Mouse (Mus musculus) lung, postnatal 0 days (tissue): Measurements from ENCODE around the gene Ube3c.

Experiments used
- CTCF ChIP-seq: IDR thresholded peaks from 2 replicates; pipeline ENCODE4 v1.5.1; 2016; ENCODE audit warnings: antibody characterized with exemption, mild to moderate bottlenecking
- EP300 ChIP-seq: IDR thresholded peaks from 2 replicates; pipeline ENCODE4 v1.6.1; 2016; ENCODE audit warnings: antibody characterized with exemption, mild to moderate bottlenecking, control low read depth

DNA sequence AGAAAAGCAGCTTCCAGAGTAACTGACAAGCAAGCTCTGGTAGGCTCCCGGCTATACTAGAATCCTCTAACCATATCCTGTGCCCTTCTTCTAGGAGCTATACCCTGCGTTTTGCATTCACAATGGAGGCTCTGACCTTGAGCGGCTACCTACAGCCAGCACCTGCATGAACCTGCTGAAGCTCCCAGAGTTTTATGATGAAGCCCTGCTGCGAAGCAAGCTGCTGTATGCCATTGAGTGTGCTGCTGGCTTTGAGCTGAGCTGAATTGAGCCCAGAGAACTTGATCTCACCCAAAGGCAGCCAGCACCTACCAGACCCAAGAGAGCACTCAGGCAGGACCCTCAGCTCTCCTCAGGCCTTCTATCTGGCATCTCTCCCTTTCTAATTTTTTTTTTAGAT, 105.3 kb downstream of the Ube3c start:
- TF ChIP-seq CTCF = no peak
- no peak for TF ChIP-seq EP300
